Mouse (Mus musculus): ENCODE results near the gene Nkain2. TPM values are rescaled to one million over a fixed set of nuclear protein-coding genes. Genes with fewer than 3 reads are reported as not detected.

Gene Nkain2
- polyA plus RNA-seq, 1 experiment from 2014 or later: 0.79 TPM

- WGBS: 83% methylated on average over 2 of the region's 2 CpGs
- Histone ChIP-seq H3K27me3 (ENCODE audit: control insufficient read depth, insufficient read depth, low read length) (no peaks in the 10 kb centered on the region), H3K27ac (ENCODE audit: low read depth, low read length) (no peak overlapping the region), H3K9ac (ENCODE audit: low read depth, low read length) (no peak overlapping the region), H3K9me3 (ENCODE audit: control insufficient read depth, low read length) (no peaks in the 10 kb centered on the region), H3K4me1 (ENCODE audit: control insufficient read depth, insufficient read depth, low read length) (no peaks in the 10 kb centered on the region), H3K36me3 (ENCODE audit: control insufficient read depth, insufficient read depth, low read length) (no peaks in the 10 kb centered on the region), H3K4me3 (ENCODE audit: low read length) (no peak overlapping the region), H3K4me2 (replicated peaks; ENCODE audit: low read depth, low read length) (no peak overlapping the region)
- no peak for ATAC-seq (ENCODE audit: low FRiP score, low TSS enrichment)
Measured at GRCm38 (mm10) chr10:32058251-32058650, 832.0 kb downstream of the Nkain2 start.

GRCm38 (mm10) chr10:32052546-32053295 is 837.5 kb downstream of the Nkain2 start:
- H3K4me3 ChIP-seq (ENCODE audit: low read length): no peak overlapping the region
- H3K27me3 ChIP-seq (ENCODE audit: control insufficient read depth, insufficient read depth, low read length): no peaks in the 10 kb centered on the region
- ATAC-seq (ENCODE audit: low FRiP score, low TSS enrichment): no peak
- H3K9ac ChIP-seq (ENCODE audit: low read depth, low read length): no peak overlapping the region
- WGBS: 81% methylated on average over 5 of the region's 5 CpGs
- H3K36me3 ChIP-seq (ENCODE audit: control insufficient read depth, insufficient read depth, low read length): no peaks in the 10 kb centered on the region
- no peak overlapping the region for H3K4me2 ChIP-seq (replicated peaks; ENCODE audit: low read depth, low read length)
- no peaks in the 10 kb centered on the region for H3K4me1 ChIP-seq (ENCODE audit: control insufficient read depth, insufficient read depth, low read length)
- no peaks in the 10 kb centered on the region for H3K9me3 ChIP-seq (ENCODE audit: control insufficient read depth, low read length)
- H3K27ac ChIP-seq (ENCODE audit: low read depth, low read length): no peak overlapping the region

- H3K36me3 ChIP-seq (ENCODE audit: control insufficient read depth, insufficient read depth, low read length): no peaks in the 10 kb centered on the region
- no peak for ATAC-seq (ENCODE audit: low FRiP score, low TSS enrichment)
- H3K4me1 ChIP-seq (ENCODE audit: control insufficient read depth, insufficient read depth, low read length): no peaks in the 10 kb centered on the region
- H3K9ac ChIP-seq (ENCODE audit: low read depth, low read length): no peak overlapping the region
- H3K9me3 ChIP-seq (ENCODE audit: control insufficient read depth, low read length): no peaks in the 10 kb centered on the region
- 87% methylated on average over 6 of the region's 6 CpGs for WGBS
- H3K27ac ChIP-seq (ENCODE audit: low read depth, low read length): no peak overlapping the region
- H3K4me3 ChIP-seq (ENCODE audit: low read length): no peak overlapping the region
- H3K4me2 ChIP-seq (replicated peaks; ENCODE audit: low read depth, low read length): no peak overlapping the region
- H3K27me3 ChIP-seq (ENCODE audit: control insufficient read depth, insufficient read depth, low read length): no peaks in the 10 kb centered on the region
Measured at GRCm38 (mm10) chr10:32052045-32052444, 838.2 kb downstream of the Nkain2 start.

- Histone ChIP-seq H3K27me3 (ENCODE audit: control insufficient read depth, insufficient read depth, low read length) (no peaks in the 10 kb centered on the region), H3K4me3 (ENCODE audit: low read length) (no peak overlapping the region), H3K9me3 (ENCODE audit: control insufficient read depth, low read length) (no peaks in the 10 kb centered on the region), H3K36me3 (ENCODE audit: control insufficient read depth, insufficient read depth, low read length) (no peaks in the 10 kb centered on the region), H3K4me2 (replicated peaks; ENCODE audit: low read depth, low read length) (no peak overlapping the region), H3K9ac (ENCODE audit: low read depth, low read length) (no peak overlapping the region), H3K4me1 (ENCODE audit: control insufficient read depth, insufficient read depth, low read length) (no peaks in the 10 kb centered on the region), H3K27ac (ENCODE audit: low read depth, low read length) (no peak overlapping the region)
- no peak for ATAC-seq (ENCODE audit: low FRiP score, low TSS enrichment)
- 61% methylated on average over 1 of the region's 1 CpGs for whole genome bisulfite sequencing
Measured at GRCm38 (mm10) chr10:32029996-32030395, 860.3 kb downstream of the Nkain2 start.

GRCm38 (mm10) chr10:32018385-32018784 is 871.9 kb downstream of the Nkain2 start:
- Histone ChIP-seq H3K4me3 (ENCODE audit: low read length) (no peak overlapping the region), H3K4me1 (ENCODE audit: control insufficient read depth, insufficient read depth, low read length) (no peaks in the 10 kb centered on the region), H3K9ac (ENCODE audit: low read depth, low read length) (no peak overlapping the region), H3K4me2 (replicated peaks; ENCODE audit: low read depth, low read length) (no peak overlapping the region), H3K27me3 (ENCODE audit: control insufficient read depth, insufficient read depth, low read length) (no peaks in the 10 kb centered on the region), H3K9me3 (ENCODE audit: control insufficient read depth, low read length) (no peaks in the 10 kb centered on the region), H3K36me3 (ENCODE audit: control insufficient read depth, insufficient read depth, low read length) (no peaks in the 10 kb centered on the region), H3K27ac (ENCODE audit: low read depth, low read length) (no peak overlapping the region)
- WGBS: 71% methylated on average over 1 of the region's 1 CpGs
- ATAC-seq (ENCODE audit: low FRiP score, low TSS enrichment): no peak

GRCm38 (mm10) chr10:32001216-32001753 is 889.0 kb downstream of the Nkain2 start:
- ATAC-seq (ENCODE audit: low FRiP score, low TSS enrichment): no peak
- H3K4me3 ChIP-seq (ENCODE audit: low read length): no peak overlapping the region
- H3K4me1 ChIP-seq (ENCODE audit: control insufficient read depth, insufficient read depth, low read length): no peaks in the 10 kb centered on the region
- 55% methylated on average over 1 of the region's 1 CpGs for WGBS
- H3K4me2 ChIP-seq (replicated peaks; ENCODE audit: low read depth, low read length): no peak overlapping the region
- H3K36me3 ChIP-seq (ENCODE audit: control insufficient read depth, insufficient read depth, low read length): no peaks in the 10 kb centered on the region
- no peak overlapping the region for H3K27ac ChIP-seq (ENCODE audit: low read depth, low read length)
- no peak overlapping the region for H3K9ac ChIP-seq (ENCODE audit: low read depth, low read length)
- no peaks in the 10 kb centered on the region for H3K27me3 ChIP-seq (ENCODE audit: control insufficient read depth, insufficient read depth, low read length)
- no peaks in the 10 kb centered on the region for H3K9me3 ChIP-seq (ENCODE audit: control insufficient read depth, low read length)

GRCm38 (mm10) chr10:31993205-31993604 is 897.1 kb downstream of the Nkain2 start:
- Histone ChIP-seq H3K4me2 (replicated peaks; ENCODE audit: low read depth, low read length) (no peak overlapping the region), H3K36me3 (ENCODE audit: control insufficient read depth, insufficient read depth, low read length) (no peaks in the 10 kb centered on the region), H3K4me1 (ENCODE audit: control insufficient read depth, insufficient read depth, low read length) (no peaks in the 10 kb centered on the region), H3K9me3 (ENCODE audit: control insufficient read depth, low read length) (no peaks in the 10 kb centered on the region), H3K4me3 (ENCODE audit: low read length) (no peak overlapping the region), H3K27ac (ENCODE audit: low read depth, low read length) (no peak overlapping the region), H3K27me3 (ENCODE audit: control insufficient read depth, insufficient read depth, low read length) (no peaks in the 10 kb centered on the region), H3K9ac (ENCODE audit: low read depth, low read length) (no peak overlapping the region)
- ATAC-seq (ENCODE audit: low FRiP score, low TSS enrichment): no peak
- WGBS: 83% methylated on average over 1 of the region's 1 CpGs

- Histone ChIP-seq H3K4me3 (ENCODE audit: low read length) (no peak overlapping the region), H3K36me3 (ENCODE audit: control insufficient read depth, insufficient read depth, low read length) (no peaks in the 10 kb centered on the region), H3K9ac (ENCODE audit: low read depth, low read length) (no peak overlapping the region), H3K4me2 (replicated peaks; ENCODE audit: low read depth, low read length) (no peak overlapping the region), H3K27me3 (ENCODE audit: control insufficient read depth, insufficient read depth, low read length) (no peaks in the 10 kb centered on the region), H3K27ac (ENCODE audit: low read depth, low read length) (no peak overlapping the region), H3K4me1 (ENCODE audit: control insufficient read depth, insufficient read depth, low read length) (no peaks in the 10 kb centered on the region), H3K9me3 (ENCODE audit: control insufficient read depth, low read length) (no peaks in the 10 kb centered on the region)
- no peak for ATAC-seq (ENCODE audit: low FRiP score, low TSS enrichment)
Measured at GRCm38 (mm10) chr10:31978387-31978786, 911.9 kb downstream of the Nkain2 start.

- Histone ChIP-seq H3K36me3 (ENCODE audit: control insufficient read depth, insufficient read depth, low read length) (no peaks in the 10 kb centered on the region), H3K9ac (ENCODE audit: low read depth, low read length) (no peak overlapping the region), H3K4me2 (replicated peaks; ENCODE audit: low read depth, low read length) (no peak overlapping the region), H3K4me3 (ENCODE audit: low read length) (no peak overlapping the region), H3K27ac (ENCODE audit: low read depth, low read length) (no peak overlapping the region), H3K27me3 (ENCODE audit: control insufficient read depth, insufficient read depth, low read length) (no peaks in the 10 kb centered on the region), H3K4me1 (ENCODE audit: control insufficient read depth, insufficient read depth, low read length) (no peaks in the 10 kb centered on the region), H3K9me3 (ENCODE audit: control insufficient read depth, low read length) (no peaks in the 10 kb centered on the region)
- 88% methylated on average over 2 of the region's 2 CpGs for WGBS
- ATAC-seq (ENCODE audit: low FRiP score, low TSS enrichment): no peak
Measured at GRCm38 (mm10) chr10:31947178-31947726, 943.0 kb downstream of the Nkain2 start.

All from kidney, embryonic 14.5 days (tissue).